Mouse (Mus musculus) urinary bladder, postnatal 4 days (tissue): ENCODE data around the gene Lgals4.
"Not testable (repeated sequence)": the region's sequence is repeated elsewhere in the genome, so short reads cannot be mapped to it uniquely, and the experiment has no call there.

Source experiments
- DNase-seq, 2 experiments: peaks; one replicate each; pipeline ENCODE4 v3.0.0; 2021 to 2022; ENCODE audit warnings: low spot score in 2 of 2

The Lgals4 gene

DNA sequence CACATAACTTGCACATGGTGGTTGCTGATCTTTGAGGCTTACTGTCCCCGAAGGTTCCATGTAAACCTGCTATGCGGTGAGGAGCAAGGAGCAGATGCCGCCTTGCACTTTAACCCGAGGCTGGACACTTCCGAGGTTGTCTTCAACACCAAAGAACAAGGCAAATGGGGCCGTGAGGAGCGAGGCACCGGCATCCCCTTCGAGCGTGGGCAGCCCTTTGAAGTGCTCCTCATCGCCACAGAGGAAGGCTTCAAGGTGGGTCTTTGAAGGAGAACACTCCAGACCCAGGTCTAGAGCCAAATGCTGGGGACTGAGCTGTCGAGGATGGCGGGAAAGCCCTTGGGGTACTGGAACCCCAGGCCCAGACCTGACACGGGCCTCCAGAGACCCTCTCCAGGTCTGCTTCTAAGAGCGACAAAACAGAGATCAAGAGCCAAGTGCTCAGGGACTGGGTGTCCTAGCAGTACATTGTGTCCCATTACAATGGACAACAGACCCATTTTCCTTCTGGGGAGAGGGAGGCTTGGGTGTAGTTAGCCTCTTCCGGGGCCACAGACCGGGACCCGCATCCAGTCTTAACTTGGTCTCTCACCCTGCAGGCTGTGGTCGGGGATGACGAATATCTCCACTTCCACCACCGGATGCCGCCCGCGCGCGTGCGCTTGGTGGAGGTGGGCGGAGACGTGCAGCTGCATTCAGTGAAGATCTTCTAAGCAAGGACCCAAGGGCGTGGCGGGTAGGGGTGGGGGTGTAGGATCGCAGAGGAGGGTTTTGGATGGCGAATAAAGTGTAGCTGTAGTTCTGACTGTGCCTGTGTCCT is 32.0 kb downstream of the Lgals4 start:
- DNase-seq = peak; percentile 79 to 84

DNA sequence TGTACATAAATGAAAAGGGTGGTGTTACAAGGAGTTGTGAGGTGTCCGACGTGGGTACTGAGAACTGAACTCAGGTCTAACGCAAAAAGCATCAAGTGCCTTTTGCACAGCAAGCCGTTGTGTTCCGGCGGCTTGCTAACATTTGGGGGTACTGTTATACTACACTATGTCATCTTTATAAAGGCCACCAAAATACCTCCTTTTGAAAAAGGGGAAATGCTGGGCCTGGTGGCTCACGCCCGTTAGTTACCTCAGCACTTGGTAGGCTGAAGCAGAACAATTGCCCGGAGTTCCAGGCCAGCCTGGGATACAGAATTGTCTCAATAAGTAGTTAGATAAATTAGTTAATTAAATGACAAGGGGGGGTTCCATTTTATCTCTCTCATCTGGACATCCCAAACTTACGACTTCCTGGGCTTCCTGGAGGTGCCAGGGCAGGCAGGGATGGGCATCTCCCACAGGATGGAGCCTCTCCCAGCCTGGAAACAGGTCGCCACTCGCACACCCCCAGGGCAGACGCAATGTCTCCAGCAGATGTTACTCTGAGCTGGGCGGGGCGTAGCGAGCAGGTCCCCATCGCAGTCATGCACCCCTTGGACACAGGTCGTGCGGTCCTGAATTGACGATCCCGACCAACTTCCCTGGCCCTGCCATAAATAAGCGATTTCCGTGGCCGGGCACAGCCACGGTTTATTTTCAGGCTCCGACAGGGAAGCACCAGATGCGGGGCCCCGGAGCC is 33.3 kb downstream of the Lgals4 start:
- no peak for DNase-seq

DNA sequence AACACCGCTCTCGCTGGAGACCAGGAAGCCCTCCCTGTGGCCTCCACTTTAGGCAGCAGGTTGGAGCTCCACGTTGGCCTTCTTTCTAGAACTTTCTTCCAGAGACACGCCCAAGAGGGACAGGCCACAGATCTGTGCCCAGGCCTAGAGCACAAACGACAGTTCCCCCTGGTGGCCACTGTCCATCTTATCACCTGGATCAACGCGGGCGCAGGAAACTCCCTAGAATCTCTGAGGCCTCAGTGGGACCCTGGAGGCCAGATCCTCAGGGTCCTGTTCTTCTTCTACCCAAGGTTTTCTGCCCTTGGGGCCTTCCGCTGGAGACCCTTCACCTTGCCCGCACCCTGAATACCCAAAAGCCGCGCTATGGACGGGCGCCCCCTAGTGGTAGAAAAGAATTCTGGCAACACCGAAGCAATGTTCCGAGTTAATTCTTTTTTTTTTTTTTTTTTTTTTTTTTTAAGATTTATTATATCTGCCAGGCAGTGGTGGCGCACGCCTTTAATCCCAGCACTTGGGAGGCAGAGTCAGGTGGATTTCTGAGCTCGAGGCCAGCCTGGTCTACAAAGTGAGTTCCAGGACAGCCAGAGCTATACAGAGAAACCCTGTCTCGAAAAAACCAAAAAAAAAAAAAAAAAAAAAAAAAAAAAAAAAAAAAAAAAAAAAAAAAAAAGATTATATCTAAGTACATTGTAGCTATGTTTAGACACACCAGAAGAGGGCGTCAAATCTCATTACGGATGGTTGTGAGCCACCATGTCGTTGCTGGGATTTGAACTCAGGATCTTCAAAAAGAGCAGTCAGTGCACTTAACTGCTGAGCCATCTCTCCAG is 34.1 kb downstream of the Lgals4 start:
- DNase-seq = peak; percentile 51 to 77

DNA sequence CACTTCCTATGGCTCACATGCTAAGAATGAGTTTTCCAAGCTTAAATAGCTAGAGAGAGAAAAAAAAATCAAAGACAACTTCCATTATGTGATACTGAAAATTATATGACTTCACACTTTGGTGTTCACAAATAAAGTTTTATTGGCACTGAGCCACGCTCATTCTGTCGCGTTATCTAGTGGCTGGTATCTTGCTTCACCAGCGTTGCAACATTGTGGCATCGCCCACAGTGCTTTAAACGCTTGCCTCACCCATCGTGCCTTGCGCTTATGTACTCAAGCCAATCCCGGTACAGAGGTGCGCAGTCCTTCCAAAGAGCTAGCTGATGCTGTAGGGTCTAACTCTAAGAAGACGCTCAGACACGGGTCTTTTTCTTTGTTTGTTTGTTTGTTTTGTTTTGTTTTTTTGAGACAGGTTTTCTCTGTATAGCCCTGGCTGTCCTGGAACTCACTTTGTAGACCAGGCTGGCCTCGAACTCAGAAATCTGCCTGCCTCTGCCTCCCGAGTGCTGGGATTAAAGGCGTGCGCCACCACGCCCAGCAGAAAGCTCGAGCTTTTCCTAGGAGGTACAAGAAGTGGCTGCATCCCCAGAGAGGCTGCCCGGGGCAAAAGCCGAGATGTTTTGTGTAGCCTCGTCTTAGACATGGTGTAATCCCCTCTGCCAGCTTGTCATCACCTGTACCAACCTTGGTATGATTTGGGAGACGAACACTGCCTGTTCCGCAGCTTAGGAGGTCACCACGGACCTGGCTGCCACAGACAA is 37.4 kb downstream of the Lgals4 start:
- DNase-seq = no peak

DNA sequence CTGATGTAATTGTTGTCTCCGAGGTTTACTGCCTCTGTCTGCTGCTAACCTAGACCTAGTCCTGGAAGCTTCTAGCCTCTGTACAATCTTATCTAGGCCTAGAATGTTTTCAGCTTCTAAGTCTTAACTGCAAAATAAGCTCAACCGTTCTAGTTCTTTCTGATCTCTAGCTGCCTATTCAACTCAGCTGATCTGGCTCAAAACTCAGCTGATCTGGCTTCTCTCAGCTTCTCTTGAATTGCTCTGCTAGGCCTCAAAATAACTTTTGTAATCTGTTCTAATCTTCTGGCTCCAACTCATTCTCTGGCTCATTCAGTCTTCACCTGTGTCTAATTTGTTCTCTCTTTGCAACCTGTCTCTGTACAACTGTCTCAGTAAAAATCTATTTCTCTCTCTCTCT is 40.9 kb downstream of the Lgals4 start:
- DNase-seq = no peak

DNA sequence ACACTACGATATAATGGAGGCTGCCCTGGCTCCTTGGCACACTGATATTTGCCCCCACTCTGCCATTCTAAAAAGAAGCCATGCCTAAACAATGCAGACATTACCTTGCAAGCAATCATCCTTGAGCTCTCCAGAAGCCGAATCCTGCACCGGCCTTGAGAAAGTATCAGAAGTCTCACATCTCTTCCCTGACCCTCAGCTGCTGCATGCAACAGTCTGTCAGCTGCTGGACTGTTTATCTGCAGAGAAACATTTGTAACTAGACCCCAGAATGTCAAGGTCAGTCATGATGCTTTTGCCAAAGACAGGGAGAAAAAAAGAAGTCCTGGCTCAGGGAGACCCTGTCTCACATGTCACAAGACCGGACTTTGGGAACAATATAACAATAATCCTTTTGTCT is 42.4 kb downstream of the Lgals4 start:
- no peak for DNase-seq

DNA sequence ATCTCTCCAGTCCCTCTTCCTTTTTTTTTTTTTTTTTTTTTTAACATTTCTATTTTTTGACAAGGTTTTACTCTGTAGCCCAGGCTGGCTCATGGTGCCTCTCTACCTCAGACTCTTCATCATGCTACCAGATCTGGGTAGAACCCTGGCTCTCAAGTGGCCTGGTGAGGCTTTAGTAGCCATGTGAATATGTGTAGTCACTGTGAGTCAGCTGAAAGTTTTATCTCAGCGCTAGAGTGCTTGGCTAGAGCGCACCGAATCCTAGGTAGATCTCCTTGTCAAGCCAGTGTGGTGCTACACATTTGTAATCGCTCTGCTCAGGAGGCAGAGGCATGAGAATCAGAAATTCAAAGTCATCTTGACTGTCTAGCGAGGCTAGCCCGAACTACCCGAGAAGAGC is 43.5 kb downstream of the Lgals4 start:
- DNase-seq = no peak

DNA sequence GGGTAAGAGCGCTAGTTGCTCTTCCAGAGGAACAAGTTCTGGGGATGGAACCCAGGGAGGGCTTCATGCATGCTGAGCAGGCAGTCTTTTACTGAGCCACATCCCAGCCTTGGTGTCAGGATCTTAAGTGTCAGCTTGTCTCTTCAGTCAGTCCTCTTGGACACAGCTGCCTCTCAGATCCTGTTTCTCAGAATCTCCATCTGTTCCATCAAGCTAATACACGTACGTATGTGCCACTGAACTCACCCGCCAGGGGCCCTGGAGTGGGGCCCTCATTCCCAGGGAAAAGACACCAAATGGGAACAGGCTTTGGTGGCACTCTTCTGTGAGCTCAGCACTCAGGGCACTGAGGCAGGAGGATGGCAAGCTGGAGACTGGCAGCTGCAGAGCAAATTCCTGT is 44.2 kb downstream of the Lgals4 start:
- no peak for DNase-seq

DNA sequence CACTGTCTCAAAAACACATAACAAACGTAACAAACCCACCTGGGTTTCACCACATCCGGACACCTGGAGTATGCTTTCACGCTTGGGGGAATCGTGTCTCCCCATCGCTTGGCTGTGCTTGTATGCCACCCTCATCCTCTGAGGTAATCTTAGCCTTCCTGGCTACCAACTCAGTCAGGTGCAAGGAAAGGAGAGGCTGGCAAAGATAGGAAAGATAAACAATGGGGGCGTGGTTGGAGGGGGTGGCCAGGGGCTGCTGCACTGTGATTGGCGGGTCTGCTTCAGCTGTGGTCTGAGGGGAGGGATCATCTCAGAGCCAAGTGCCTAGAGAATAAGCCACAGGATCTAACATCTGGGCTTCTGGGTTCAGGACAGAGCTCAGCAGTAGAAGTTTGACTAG is 46.0 kb downstream of the Lgals4 start:
- no peak for DNase-seq

DNA sequence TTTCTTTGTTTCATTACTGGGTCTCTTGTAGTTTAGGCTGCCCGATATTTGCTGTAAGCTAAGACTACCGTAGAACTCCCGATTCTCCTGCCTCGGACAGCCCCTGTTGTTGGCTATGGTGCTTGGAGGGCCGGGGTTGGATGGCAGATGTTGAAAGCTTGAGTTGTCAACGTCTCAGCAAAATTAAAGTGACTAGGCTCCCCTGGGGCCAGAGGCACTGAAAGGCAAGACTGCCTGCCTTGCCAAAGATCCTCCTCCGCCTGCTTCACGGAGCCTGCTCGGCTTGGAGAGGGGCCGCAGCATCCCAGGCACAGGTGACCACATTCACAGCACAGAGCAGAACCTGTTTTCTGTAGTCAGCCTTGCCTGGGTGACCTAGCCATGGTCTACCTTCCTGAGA is 46.9 kb downstream of the Lgals4 start:
- no peak for DNase-seq

DNA sequence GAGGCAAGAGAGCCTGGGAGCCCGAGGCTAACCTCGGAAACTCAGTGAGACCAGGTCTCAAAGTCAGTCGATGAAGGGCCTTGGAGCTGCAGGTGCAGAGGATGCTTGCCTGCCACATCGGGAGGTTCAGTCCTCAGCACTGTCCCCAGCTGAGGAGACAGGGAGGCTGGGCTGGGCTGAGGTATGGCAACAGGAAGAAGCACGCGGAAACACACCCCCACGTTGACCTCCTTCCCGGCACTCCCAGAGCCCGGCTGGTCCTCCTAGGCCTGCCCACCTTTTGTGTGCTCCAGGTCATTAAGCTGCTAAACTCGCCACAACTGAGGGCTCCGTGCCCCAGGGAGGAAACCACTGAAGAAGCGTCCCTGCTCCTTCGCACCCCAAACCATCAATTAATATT is 47.5 kb downstream of the Lgals4 start, which contains the start of gene Capn12:
TSS of gene Capn12 (plus strand) at position 224 of the 400 bp plus-strand sequence.
- DNase-seq = no peak

DNA sequence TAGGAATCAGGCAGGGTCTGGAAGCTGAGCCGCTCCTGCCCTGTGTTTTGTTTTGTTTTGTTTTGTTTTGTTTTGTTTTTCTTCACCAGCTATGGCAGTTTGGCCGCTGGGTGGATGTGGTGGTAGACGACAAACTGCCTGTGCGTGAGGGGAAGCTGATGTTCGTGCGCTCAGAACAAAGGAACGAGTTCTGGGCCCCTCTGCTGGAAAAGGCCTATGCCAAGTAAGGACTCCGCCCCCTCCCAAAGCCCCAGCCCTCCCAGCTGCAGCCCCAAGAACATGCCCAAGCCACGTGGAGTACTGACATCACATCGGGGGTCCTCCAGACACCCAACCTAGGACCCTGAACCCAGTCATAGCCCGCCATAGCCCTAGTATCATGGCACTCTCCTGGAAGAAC is 49.4 kb downstream of the Lgals4 start:
- DNase-seq = no peak

DNA sequence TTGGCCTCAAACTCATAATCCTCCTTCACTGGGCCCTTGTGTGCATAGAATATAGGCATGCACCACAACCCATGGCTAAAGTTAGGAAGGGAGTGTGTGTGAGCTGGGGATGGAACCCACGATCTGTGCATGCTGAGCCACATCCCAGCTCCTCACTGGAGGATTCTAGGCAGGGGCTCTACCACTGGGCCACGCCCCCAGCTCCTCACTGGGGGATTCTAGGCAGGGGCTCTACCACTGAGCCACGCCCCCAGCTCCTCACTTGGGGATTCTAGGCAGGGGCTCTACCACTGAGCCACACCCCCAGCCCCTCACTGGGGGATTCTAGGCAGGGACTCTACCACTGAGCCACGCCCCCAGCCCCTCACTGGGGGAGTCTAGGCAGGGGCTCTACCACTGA is 50.0 kb downstream of the Lgals4 start:
- DNase-seq = not testable (repeated sequence)

DNA sequence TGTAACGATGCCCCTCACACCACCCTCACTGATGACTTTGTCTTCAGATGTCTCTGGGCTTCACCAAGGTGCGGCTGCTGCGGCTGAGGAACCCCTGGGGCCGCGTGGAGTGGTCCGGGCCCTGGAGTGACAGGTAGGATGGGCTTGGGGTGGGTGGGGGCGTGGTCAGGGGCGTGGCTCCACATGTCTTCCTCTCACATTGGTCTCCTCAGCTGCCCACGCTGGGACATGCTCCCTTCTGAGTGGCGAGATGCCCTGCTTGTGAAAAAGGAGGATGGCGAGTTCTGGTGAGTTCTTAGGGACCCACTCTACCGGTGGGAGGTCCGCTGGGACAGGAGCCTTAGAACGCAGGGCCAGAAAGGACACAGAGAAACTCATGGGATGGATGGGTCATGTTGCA is 52.8 kb downstream of the Lgals4 start:
- no peak for DNase-seq

DNA sequence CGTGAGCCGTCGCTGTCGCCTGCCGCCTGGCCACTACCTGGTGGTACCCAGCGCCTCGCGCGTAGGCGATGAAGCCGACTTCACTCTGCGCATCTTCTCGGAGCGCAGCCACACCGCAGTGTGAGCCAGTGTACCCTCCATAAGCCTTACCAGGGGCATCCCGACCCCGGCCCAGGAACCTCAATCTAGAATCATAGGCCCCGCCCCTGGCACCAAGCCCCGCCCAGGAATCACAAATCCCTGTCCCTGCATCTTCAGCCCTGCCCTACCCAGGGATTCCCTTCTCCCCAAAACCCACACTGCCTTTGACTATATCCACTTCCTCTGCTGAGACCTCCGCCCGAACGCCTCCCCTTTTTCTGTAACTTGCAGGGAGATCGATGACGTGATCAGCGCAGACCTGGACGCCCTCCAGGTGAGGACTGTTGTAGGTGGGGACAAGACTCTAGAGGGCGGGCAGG is 55.1 kb downstream of the Lgals4 start:
- no peak for DNase-seq
